Mouse (Mus musculus): ENCODE results near the gene Gm19426.

DNA sequence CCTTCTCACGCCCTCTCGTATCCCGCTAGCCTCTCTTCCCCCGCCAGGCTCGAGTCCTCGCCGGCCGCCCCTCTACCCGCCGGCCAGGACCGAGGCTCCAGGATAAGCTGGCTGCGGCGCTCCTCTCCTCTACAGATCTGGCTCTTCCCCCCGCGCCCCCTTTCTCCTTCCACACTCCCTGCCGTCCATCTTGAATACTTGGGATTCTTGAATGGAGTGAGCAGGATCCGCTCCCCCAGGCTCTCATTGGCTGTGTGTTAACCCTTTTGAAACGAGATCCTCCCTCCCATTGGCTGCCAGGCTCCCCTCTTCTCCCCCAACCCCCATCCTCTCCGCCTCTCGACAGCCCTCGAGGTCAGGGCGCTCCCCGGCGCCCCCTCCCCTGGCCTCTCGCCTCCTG lies at the start of gene Gm19426:
- no peak for TF ChIP-seq BHLHE40 (IDR thresholded peaks at IDR 0.05; ENCODE audit: borderline replicate concordance, low read depth, low read length)
- TF ChIP-seq ZKSCAN1 (IDR thresholded peaks at IDR 0.05; ENCODE audit: low read depth, low read length) = no peak
- TF ChIP-seq GATA1 (IDR thresholded peaks at IDR 0.05; ENCODE audit: low read depth, low read length) = no peak
- no peak for TF ChIP-seq POLR2A (IDR thresholded peaks at IDR 0.05; ENCODE audit: control insufficient read depth in 1 of 2, insufficient read depth in 1 of 2, low read depth in 1 of 2, low read length in 2 of 2, poor library complexity in 1 of 2)
- no peak for TF ChIP-seq ZNF384 (IDR thresholded peaks at IDR 0.05; ENCODE audit: low read depth, low read length)
- TF ChIP-seq ETS1 (IDR thresholded peaks at IDR 0.05; ENCODE audit: low read depth, low read length) = no peak
- TF ChIP-seq RAD21 (IDR thresholded peaks at IDR 0.05; ENCODE audit: low read depth, low read length) = no peak
- no peak for TF ChIP-seq NRF1 (IDR thresholded peaks at IDR 0.05; ENCODE audit: insufficient read depth, low read depth, low read length, poor library complexity, severe bottlenecking)
- TF ChIP-seq MAZ (IDR thresholded peaks at IDR 0.05; ENCODE audit: low read depth, low read length) = no peak
- TF ChIP-seq MAFK (IDR thresholded peaks at IDR 0.05; ENCODE audit: borderline replicate concordance, low read depth, low read length) = no peak
- no peak for TF ChIP-seq MXI1 (IDR thresholded peaks at IDR 0.05; ENCODE audit: low read depth, low read length)
- TF ChIP-seq CHD2 (IDR thresholded peaks at IDR 0.05; ENCODE audit: low read length) = no peak
- TF ChIP-seq CTCF (IDR thresholded peaks at IDR 0.05 in 2 of 3, conservative IDR thresholded peaks at IDR 0.05 in 1 of 3; ENCODE audit: control insufficient read depth in 1 of 3, insufficient read depth in 1 of 3, low read depth in 2 of 3, low read length in 3 of 3, poor library complexity in 1 of 3, severe bottlenecking in 1 of 3) = no peak
- no peak for TF ChIP-seq TCF12 (IDR thresholded peaks at IDR 0.05; ENCODE audit: low read depth, low read length)
